Comparison of ENCODE assay signal across 9 mouse cellular contexts in the genomic region with DNA sequence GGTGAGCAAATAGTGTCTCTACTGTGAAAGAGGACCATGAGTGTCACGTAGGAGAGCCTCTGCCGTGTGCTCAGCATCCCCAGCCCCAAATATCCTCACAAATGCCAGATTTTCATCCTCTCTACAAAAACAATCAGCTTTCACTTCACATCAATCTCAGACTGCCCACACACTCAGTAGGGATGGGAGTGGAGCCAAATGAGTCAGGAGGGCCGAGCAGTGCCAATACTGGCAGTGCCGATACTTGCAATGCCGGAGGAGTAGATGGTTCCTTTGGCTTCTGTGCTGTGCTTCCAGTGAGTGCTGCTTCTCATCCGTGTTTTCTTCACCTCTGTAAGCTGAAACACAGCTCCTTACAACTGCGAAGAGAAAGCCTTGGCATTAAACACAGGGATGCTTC.
DNase-seq lines count a peak whose midpoint lies in the region; ATAC-seq and TF ChIP-seq lines count a peak whose summit lies in the region.
"Had no signal": no experiment of that assay in that cellular context is flagged by ENCODE, and none has a peak within 500 bp of the region (broad histone marks: within the 10 kb centered on the region; RNA-seq: fewer than 3 reads in every experiment).

No protein-coding gene starts in this region.

- no peak overlapping the region for H3K27ac ChIP-seq in midbrain, postnatal 0 days (ENCODE audit: low read depth, low read length)
- no peak overlapping the region for H3K27ac ChIP-seq in midbrain, embryonic 10.5 days (replicated peaks)

- H3K4me3 ChIP-seq in midbrain, postnatal 0 days (ENCODE audit: low read depth, low read length), result no peak overlapping the region
- no peak overlapping the region for H3K4me3 ChIP-seq in midbrain, embryonic 10.5 days

- DNase-seq in adrenal gland, adult (ENCODE audit: inconsistent age in 2 of 2, low spot score in 1 of 2), result peak; percentile 35 to 74
- DNase-seq in adrenal gland, postnatal 4 days (ENCODE audit: low spot score in 2 of 2), result no peak
- DNase-seq in midbrain, postnatal 0 days (ENCODE audit: low spot score), result peak; percentile 81
- no peak for DNase-seq in midbrain, embryonic 10.5 days (ENCODE audit: low spot score)
- DNase-seq in fibroblast of lung, adult 2 months (ENCODE audit: low read depth), result peak; percentile 89
- DNase-seq in right cerebral cortex, postnatal 25 days, result peak; percentile 13
- no peak for DNase-seq in kidney, postnatal 10 days
- no peak for DNase-seq in spleen, postnatal 10 days (ENCODE audit: low spot score in 2 of 2)
- DNase-seq: kidney, postnatal 4 days had no signal

- no peaks in the 10 kb centered on the region for H3K36me3 ChIP-seq in midbrain, postnatal 0 days (ENCODE audit: insufficient read depth, low read length)
- H3K36me3 ChIP-seq in midbrain, embryonic 10.5 days, result no peaks in the 10 kb centered on the region

- H3K4me2 ChIP-seq in midbrain, postnatal 0 days (ENCODE audit: low read depth, low read length, poor library complexity, severe bottlenecking), result no peak overlapping the region

- no peaks in the 10 kb centered on the region for H3K4me1 ChIP-seq in midbrain, postnatal 0 days (ENCODE audit: insufficient read depth, low read length)
- H3K4me1 ChIP-seq in midbrain, embryonic 10.5 days, result peaks cover 12% of the 10 kb centered on the region

- H3K9me3 ChIP-seq in midbrain, postnatal 0 days (ENCODE audit: low read length), result no peaks in the 10 kb centered on the region
- H3K9me3 ChIP-seq in midbrain, embryonic 10.5 days (replicated peaks), result no peaks in the 10 kb centered on the region

- no peak overlapping the region for H3K9ac ChIP-seq in midbrain, postnatal 0 days (replicated peaks; ENCODE audit: low read length, poor library complexity, severe bottlenecking)

- no peak for ATAC-seq in midbrain, postnatal 0 days (ENCODE audit: low FRiP score)

- WGBS in midbrain, postnatal 0 days, result 79% methylated on average over 7 of the region's 7 CpGs
- WGBS in midbrain, embryonic 10.5 days, result 88% methylated on average over 7 of the region's 7 CpGs

- H3K27me3 ChIP-seq in midbrain, postnatal 0 days (ENCODE audit: insufficient read depth, low read length), result no peaks in the 10 kb centered on the region
- no peaks in the 10 kb centered on the region for H3K27me3 ChIP-seq in midbrain, embryonic 10.5 days (ENCODE audit: low read depth, poor library complexity, severe bottlenecking)

- TF ChIP-seq CTCF in midbrain, postnatal 0 days (IDR thresholded peaks at IDR 0.05), result no peak

Comparison
In these comparisons a context has a peak if more than half of its experiments do, and no peak if none do; other contexts are left out.
1. DNase-seq: peak in adrenal gland, adult (2 of 2), midbrain, postnatal 0 days (single experiment), fibroblast of lung, adult 2 months (single experiment) and right cerebral cortex, postnatal 25 days (single experiment); none in adrenal gland, postnatal 4 days (0 of 2), midbrain, embryonic 10.5 days (single experiment), kidney, postnatal 10 days (single experiment) and spleen, postnatal 10 days (0 of 2).